Mouse (Mus musculus): Measurements from ENCODE around the gene Gm11032. TPM values are rescaled to one million over a fixed set of nuclear protein-coding genes. Genes with fewer than 3 reads are reported as not detected.

Gm11032 gene
- total and polyA plus RNA-seq, 3 experiments: not detected

DNA sequence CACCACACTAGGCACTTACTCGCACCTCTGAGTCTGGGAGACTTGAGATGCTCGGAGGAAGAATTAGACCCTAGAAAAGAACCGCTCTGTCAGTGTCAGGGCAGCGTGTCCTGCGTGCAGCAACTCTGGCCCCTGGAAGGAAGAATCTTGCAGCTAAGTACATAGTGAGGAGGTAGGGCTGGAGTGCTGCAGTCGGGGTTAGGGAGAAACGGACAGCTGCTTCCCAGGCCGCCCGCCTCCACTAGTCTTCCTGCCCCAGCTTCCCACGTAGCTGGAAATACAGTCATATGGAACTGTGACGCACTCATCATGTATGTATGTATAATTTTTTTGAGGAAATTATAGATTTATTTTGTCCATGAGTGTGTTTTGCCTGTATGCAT, 42.6 kb downstream of the Gm11032 start:
- Histone ChIP-seq H3K9me3 (replicated peaks; ENCODE audit: insufficient read depth, low read length) (no peaks in the 10 kb centered on the region), H3K27me3 (ENCODE audit: control insufficient read depth in 1 of 2, insufficient read depth in 2 of 2, low read length in 2 of 2) (no peaks in the 10 kb centered on the region), H3K9ac (ENCODE audit: control insufficient read depth, low read depth, low read length, poor library complexity, severe bottlenecking) (no peak overlapping the region), H3K4me3 (ENCODE audit: control insufficient read depth in 1 of 2, insufficient read depth in 1 of 2, low read depth in 2 of 2, low read length in 2 of 2) (no peak overlapping the region), H3K79me2 (ENCODE audit: control insufficient read depth, insufficient read depth, low read length, poor library complexity) (no peaks in the 10 kb centered on the region), H3K27ac (ENCODE audit: control insufficient read depth, low read depth, low read length) (no peak overlapping the region), H3K4me1 (ENCODE audit: control insufficient read depth in 1 of 2, insufficient read depth in 2 of 2, low read length in 2 of 2) (peaks cover 20 to 25% of the 10 kb centered on the region in 2 experiments), H3K36me3 (ENCODE audit: control insufficient read depth in 1 of 2, insufficient read depth in 2 of 2, low read length in 2 of 2) (peaks cover 7 to 29% of the 10 kb centered on the region in 2 experiments)
- DNase-seq (ENCODE audit: low read depth, low spot score): no peak
- TF ChIP-seq GATA1 (IDR thresholded peaks at IDR 0.05; ENCODE audit: low read depth, low read length) (no peak), E2F4 (IDR thresholded peaks at IDR 0.05; ENCODE audit: borderline replicate concordance, low read depth, low read length) (no peak)

Other genes starting within 250 kb of the Gm11032 start
- gene Hormad2, start 179.0 kb upstream of the Gm11032 start, total RNA-seq (2012; rRNA removed): 17.0 and 18.6 TPM in 2 replicates
- gene Hormad2, start 179.0 kb upstream of the Gm11032 start, polyA plus RNA-seq (2012; ENCODE audit: insufficient read depth in 1 of 2, insufficient read length in 2 of 2, low read depth in 1 of 2, low replicate concordance in 2 of 2, missing spikeins in 1 of 2): 10 to 100 TPM in 1 of 2 experiments, not detected in 1; 16.0 TPM
- 31.9 and 36.5 TPM in 2 replicates for gene Mtmr3, start 25.2 kb upstream of the Gm11032 start, total RNA-seq (2012; rRNA removed)
- gene Mtmr3, start 25.2 kb upstream of the Gm11032 start, polyA plus RNA-seq (2012; ENCODE audit: insufficient read depth in 1 of 2, insufficient read length in 2 of 2, low read depth in 1 of 2, low replicate concordance in 2 of 2, missing spikeins in 1 of 2): 10 to 100 TPM in 1 of 2 experiments, not detected in 1; 29.1 TPM
- gene Ascc2, start 17.7 kb downstream of the Gm11032 start, total RNA-seq (2012; rRNA removed): 27.5 and 29.4 TPM in 2 replicates
- gene Ascc2, start 17.7 kb downstream of the Gm11032 start, polyA plus RNA-seq (2012; ENCODE audit: insufficient read depth in 1 of 2, insufficient read length in 2 of 2, low read depth in 1 of 2, low replicate concordance in 2 of 2, missing spikeins in 1 of 2): 10 to 100 TPM; 43.5 to 98.2 TPM
- gene Uqcr10, start 84.3 kb downstream of the Gm11032 start, total RNA-seq (2012; rRNA removed): 1,416 and 1,438 TPM in 2 replicates
- 100 to 1,000 TPM in 1 of 2 experiments, not detected in 1; 598 TPM for gene Uqcr10, start 84.3 kb downstream of the Gm11032 start, polyA plus RNA-seq (2012; ENCODE audit: insufficient read depth in 1 of 2, insufficient read length in 2 of 2, low read depth in 1 of 2, low replicate concordance in 2 of 2, missing spikeins in 1 of 2)
- gene Zmat5, start 84.6 kb downstream of the Gm11032 start, total RNA-seq (2012; rRNA removed): 39.3 and 40.1 TPM in 2 replicates
- 10 to 100 TPM in 1 of 2 experiments, not detected in 1; 36.9 TPM for gene Zmat5, start 84.6 kb downstream of the Gm11032 start, polyA plus RNA-seq (2012; ENCODE audit: insufficient read depth in 1 of 2, insufficient read length in 2 of 2, low read depth in 1 of 2, low replicate concordance in 2 of 2, missing spikeins in 1 of 2)
- 0.23 TPM in 2 replicates for gene Cabp7, start 126.7 kb downstream of the Gm11032 start, total RNA-seq (2012; rRNA removed)
- gene Cabp7, start 126.7 kb downstream of the Gm11032 start, polyA plus RNA-seq (2012; ENCODE audit: insufficient read depth in 1 of 2, insufficient read length in 2 of 2, low read depth in 1 of 2, low replicate concordance in 2 of 2, missing spikeins in 1 of 2): not detected
- gene Nf2, start 229.5 kb downstream of the Gm11032 start, total RNA-seq (2012; rRNA removed): 70.3 and 73.6 TPM in 2 replicates
- gene Nf2, start 229.5 kb downstream of the Gm11032 start, polyA plus RNA-seq (2012; ENCODE audit: insufficient read depth in 1 of 2, insufficient read length in 2 of 2, low read depth in 1 of 2, low replicate concordance in 2 of 2, missing spikeins in 1 of 2): 100 to 1,000 TPM in 1 of 2 experiments, 10 to 100 TPM in 1; 95.6 to 246 TPM